Mouse (Mus musculus) thymus, postnatal 4 days (tissue): ENCODE measurements around the gene Mrap.

Source experiments
- DNase-seq: peaks from one replicate; pipeline ENCODE4 v3.0.0; 2021

Gene Mrap

GRCm38 (mm10) chr16:90738092-90738956 lies at the start of gene Mrap:
Mrap (plus strand) TSS chr16:90738207.
- no peak for DNase-seq

- DNase-seq = no peak
These were observed 45.2 kb upstream of the Mrap start for GRCm38 (mm10) chr16:90692704-90693385.

- DNase-seq = no peak
These were observed 44.4 kb upstream of the Mrap start for GRCm38 (mm10) chr16:90693625-90694024.

- peak; percentile 78 for DNase-seq
These were observed 43.3 kb upstream of the Mrap start for GRCm38 (mm10) chr16:90694719-90695118.

GRCm38 (mm10) chr16:90695121-90695520 lies 42.9 kb upstream of the Mrap start:
- no peak for DNase-seq

- no peak for DNase-seq
These were observed 41.7 kb upstream of the Mrap start for GRCm38 (mm10) chr16:90696306-90696705.

GRCm38 (mm10) chr16:90699390-90699789 lies 38.6 kb upstream of the Mrap start:
- no peak for DNase-seq

GRCm38 (mm10) chr16:90701541-90701940 lies 36.5 kb upstream of the Mrap start:
- no peak for DNase-seq

- DNase-seq = no peak
These were observed 34.4 kb upstream of the Mrap start for GRCm38 (mm10) chr16:90703646-90704045.

- DNase-seq = no peak
These were observed 33.7 kb upstream of the Mrap start for GRCm38 (mm10) chr16:90704161-90704825.

GRCm38 (mm10) chr16:90706279-90706678 lies 31.7 kb upstream of the Mrap start:
- DNase-seq = no peak

GRCm38 (mm10) chr16:90709711-90710289 lies 28.2 kb upstream of the Mrap start:
- no peak for DNase-seq

- DNase-seq = no peak
These were observed 27.7 kb upstream of the Mrap start for GRCm38 (mm10) chr16:90710313-90710712.

- no peak for DNase-seq
These were observed 14.0 kb upstream of the Mrap start for GRCm38 (mm10) chr16:90724051-90724450.

GRCm38 (mm10) chr16:90726600-90727227 lies 11.3 kb upstream of the Mrap start:
- no peak for DNase-seq

- DNase-seq = peak; percentile 97
These were observed 10.5 kb upstream of the Mrap start, which contains the start of gene Mis18a for GRCm38 (mm10) chr16:90727233-90728115. Mis18a (minus strand) TSS chr16:90727404.

- DNase-seq = no peak
These were observed 2.4 kb upstream of the Mrap start for GRCm38 (mm10) chr16:90735611-90736010.

GRCm38 (mm10) chr16:90736672-90737270 lies 1.2 kb upstream of the Mrap start:
- no peak for DNase-seq

- no peak for DNase-seq
These were observed 9.1 kb downstream of the Mrap start for GRCm38 (mm10) chr16:90747143-90747542.

- no peak for DNase-seq
These were observed 10.2 kb downstream of the Mrap start for GRCm38 (mm10) chr16:90748169-90748568.

- no peak for DNase-seq
These were observed 15.5 kb downstream of the Mrap start for GRCm38 (mm10) chr16:90753386-90753941.
